Mouse (Mus musculus) embryonic fibroblast, embryonic 13.5 days (primary cell): ENCODE results near the gene Gpcpd1.

Experiments used
- CTCF ChIP-seq: IDR thresholded peaks from 2 replicates; pipeline ENCODE4 v1.5.1; 2011; ENCODE audit warnings: mild to moderate bottlenecking, control low read depth, low read length, moderate library complexity, borderline replicate concordance; ENCODE audit not compliant: insufficient read depth
- POLR2A ChIP-seq: IDR thresholded peaks from 2 replicates; pipeline ENCODE4 v1.6.1; 2011; ENCODE audit warnings: low read depth, mild to moderate bottlenecking, control low read depth, low read length, moderate library complexity

DNA sequence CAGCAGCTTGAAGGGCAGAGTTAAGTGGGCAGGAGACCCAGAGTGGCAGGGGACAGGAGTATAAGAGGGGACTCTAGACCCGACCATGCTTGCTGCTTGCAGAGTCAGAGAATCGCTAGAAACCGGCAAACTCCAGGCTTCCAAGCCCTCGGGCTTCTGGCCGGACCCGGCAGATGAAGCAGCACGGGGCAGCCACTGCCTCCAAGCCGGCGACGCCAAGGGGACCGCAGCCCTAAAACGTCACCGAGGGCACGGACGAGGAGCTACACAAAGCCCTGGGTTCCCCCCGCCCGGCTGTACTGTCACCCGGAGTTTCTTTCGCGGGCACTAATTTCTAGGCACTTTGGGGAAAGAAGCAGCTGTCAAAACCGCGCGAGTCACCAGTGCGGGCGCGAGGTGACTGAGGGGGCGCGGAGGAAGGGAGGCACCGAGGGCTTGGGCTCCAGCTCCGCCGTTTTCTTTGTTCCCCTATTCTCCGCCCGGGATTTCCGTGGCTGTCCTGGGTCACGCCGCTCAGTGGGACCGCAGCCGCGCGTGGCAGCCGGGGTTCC, 10.0 kb downstream of the Gpcpd1 start:
- no peak for TF ChIP-seq CTCF
- TF ChIP-seq POLR2A, result no peak
